Mouse (Mus musculus): ENCODE measurements at regions not wholly inside any gene's neighbourhood (a gene's known extent, or its start where the extent isn't known, plus 50 kb on each side); places are given as distances from the start of the nearest gene placed in this dataset.
"Not testable (repeated sequence)": the region's sequence is repeated elsewhere in the genome, so short reads cannot be mapped to it uniquely, and the experiment has no call there.

- Histone ChIP-seq H3K4me1 (ENCODE audit: insufficient read depth, low read length) (no peaks in the 10 kb centered on the region), H3K36me3 (ENCODE audit: insufficient read depth, low read length) (no peaks in the 10 kb centered on the region), H3K9ac (replicated peaks; ENCODE audit: low read length) (no peak overlapping the region), H3K4me2 (ENCODE audit: low read depth, low read length) (no peak overlapping the region), H3K27ac (no peak overlapping the region), H3K9me3 (ENCODE audit: low read length) (no peaks in the 10 kb centered on the region), H3K27me3 (ENCODE audit: insufficient read depth, low read length) (no peaks in the 10 kb centered on the region), H3K4me3 (ENCODE audit: low read length) (no peak overlapping the region)
- peak; percentile 84 for TF ChIP-seq CTCF (IDR thresholded peaks at IDR 0.05; ENCODE audit: low read depth)
- WGBS: 61% methylated on average over 13 of the region's 13 CpGs
- ATAC-seq (0 out of 2 replicates have a peak, but pooled peaks have one; percentile 47), DNase-seq (ENCODE audit: low spot score) (peak; percentile 76)
Measured at GRCm38 (mm10) chr4:101366905-101367679, 52.0 kb upstream of the Ak4 start.

GRCm38 (mm10) chr4:101365299-101365698 lies 53.8 kb upstream of the Ak4 start:
- no peaks in the 10 kb centered on the region for H3K4me1 ChIP-seq (ENCODE audit: insufficient read depth, low read length)
- H3K9ac ChIP-seq (replicated peaks; ENCODE audit: low read length): no peak overlapping the region
- no peak overlapping the region for H3K27ac ChIP-seq
- ATAC-seq: no peak
- no peak for TF ChIP-seq CTCF (IDR thresholded peaks at IDR 0.05; ENCODE audit: low read depth)
- H3K36me3 ChIP-seq (ENCODE audit: insufficient read depth, low read length): no peaks in the 10 kb centered on the region
- H3K27me3 ChIP-seq (ENCODE audit: insufficient read depth, low read length): no peaks in the 10 kb centered on the region
- WGBS: 88% methylated on average over 3 of the region's 3 CpGs
- no peak for DNase-seq (ENCODE audit: low spot score)
- no peak overlapping the region for H3K4me3 ChIP-seq (ENCODE audit: low read length)
- no peaks in the 10 kb centered on the region for H3K9me3 ChIP-seq (ENCODE audit: low read length)
- no peak overlapping the region for H3K4me2 ChIP-seq (ENCODE audit: low read depth, low read length)

DNA sequence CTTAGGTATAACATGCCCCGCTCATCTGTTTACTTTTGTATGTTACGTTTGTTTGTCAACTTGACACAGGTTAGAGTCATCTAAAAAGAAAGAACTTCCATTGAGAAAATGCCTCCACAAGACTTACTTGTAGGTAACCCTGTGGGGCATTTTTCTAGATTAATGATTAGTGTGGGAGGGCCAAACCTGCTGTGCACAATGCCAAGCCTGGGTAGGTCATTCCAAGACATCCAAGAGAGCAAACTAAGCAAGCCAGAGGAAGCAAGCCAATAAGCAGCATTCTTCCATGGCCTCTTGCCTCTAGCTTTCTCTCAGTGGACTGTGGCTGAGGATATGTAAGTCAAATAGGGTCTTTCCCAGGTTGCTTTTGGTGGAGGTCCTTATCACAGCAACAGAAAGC lies 54.4 kb upstream of the Ak4 start:
- Histone ChIP-seq H3K4me1 (ENCODE audit: insufficient read depth, low read length) (no peaks in the 10 kb centered on the region), H3K4me2 (ENCODE audit: low read depth, low read length) (no peak overlapping the region), H3K27me3 (ENCODE audit: insufficient read depth, low read length) (no peaks in the 10 kb centered on the region), H3K27ac (no peak overlapping the region), H3K36me3 (ENCODE audit: insufficient read depth, low read length) (no peaks in the 10 kb centered on the region), H3K4me3 (ENCODE audit: low read length) (no peak overlapping the region), H3K9ac (replicated peaks; ENCODE audit: low read length) (no peak overlapping the region), H3K9me3 (ENCODE audit: low read length) (no peaks in the 10 kb centered on the region)
- no peak for DNase-seq (ENCODE audit: low spot score)
- TF ChIP-seq CTCF (IDR thresholded peaks at IDR 0.05; ENCODE audit: low read depth): no peak
- 98% methylated on average over 2 of the region's 2 CpGs for whole genome bisulfite sequencing
- ATAC-seq: no peak

DNA sequence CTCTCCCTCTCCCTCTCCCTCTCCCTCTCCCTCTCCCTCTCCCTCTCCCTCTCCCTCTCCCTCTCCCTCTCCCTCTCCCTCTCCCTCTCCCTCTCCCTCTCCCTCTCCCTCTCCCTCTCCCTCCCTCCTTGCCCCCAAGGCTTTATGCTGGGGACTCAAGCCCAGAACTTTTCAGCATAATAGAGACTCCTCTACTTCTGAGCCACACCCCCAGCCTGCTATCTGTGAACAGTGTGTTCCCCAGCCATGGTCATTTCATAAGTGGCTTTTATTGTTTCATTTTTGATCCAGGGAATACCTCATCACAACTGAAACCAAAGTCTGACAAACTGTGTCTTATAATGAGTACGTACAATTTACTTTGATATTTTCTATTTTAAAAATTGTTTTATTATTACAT lies 55.8 kb upstream of the Ak4 start:
- not testable (repeated sequence) for DNase-seq (ENCODE audit: low spot score); H3K36me3 ChIP-seq (ENCODE audit: insufficient read depth, low read length); ATAC-seq; H3K9ac ChIP-seq (replicated peaks; ENCODE audit: low read length); H3K4me3 ChIP-seq (ENCODE audit: low read length); H3K4me2 ChIP-seq (ENCODE audit: low read depth, low read length); H3K27me3 ChIP-seq (ENCODE audit: insufficient read depth, low read length); H3K4me1 ChIP-seq (ENCODE audit: insufficient read depth, low read length); H3K9me3 ChIP-seq (ENCODE audit: low read length); H3K27ac ChIP-seq
- whole genome bisulfite sequencing: 97% methylated on average over 1 of the region's 1 CpGs

DNA sequence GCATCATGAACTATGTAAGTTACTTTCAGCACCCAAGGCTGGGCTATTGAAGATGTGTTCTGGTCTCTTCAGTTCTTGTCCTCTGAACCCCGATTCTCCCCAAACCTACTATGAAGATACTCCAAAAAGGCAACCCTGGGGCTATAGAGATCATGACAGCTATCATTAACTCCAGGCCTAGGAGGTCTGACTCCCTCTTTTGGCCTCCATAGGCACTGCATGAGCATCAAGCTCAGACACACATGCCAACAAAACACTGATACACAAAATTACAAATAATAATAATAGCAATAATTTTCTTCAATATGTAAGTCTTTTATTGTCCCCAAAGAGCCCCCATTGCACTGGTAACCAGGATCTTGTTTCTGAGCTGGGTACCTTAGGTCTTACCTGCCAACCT lies 57.3 kb upstream of the Ak4 start:
- Histone ChIP-seq H3K36me3 (ENCODE audit: insufficient read depth, low read length) (no peaks in the 10 kb centered on the region), H3K9me3 (ENCODE audit: low read length) (no peaks in the 10 kb centered on the region), H3K9ac (replicated peaks; ENCODE audit: low read length) (no peak overlapping the region), H3K4me1 (ENCODE audit: insufficient read depth, low read length) (no peaks in the 10 kb centered on the region; the same call in 1 of the 2 replicates), H3K4me3 (ENCODE audit: low read length) (no peak overlapping the region), H3K27ac (no peak overlapping the region), H3K27me3 (ENCODE audit: insufficient read depth, low read length) (no peaks in the 10 kb centered on the region), H3K4me2 (ENCODE audit: low read depth, low read length) (no peak overlapping the region)
- DNase-seq (ENCODE audit: low spot score): no peak
- WGBS: 100% methylated on average over 1 of the region's 1 CpGs
- no peak for ATAC-seq
- no peak for TF ChIP-seq CTCF (IDR thresholded peaks at IDR 0.05; ENCODE audit: low read depth)

DNA sequence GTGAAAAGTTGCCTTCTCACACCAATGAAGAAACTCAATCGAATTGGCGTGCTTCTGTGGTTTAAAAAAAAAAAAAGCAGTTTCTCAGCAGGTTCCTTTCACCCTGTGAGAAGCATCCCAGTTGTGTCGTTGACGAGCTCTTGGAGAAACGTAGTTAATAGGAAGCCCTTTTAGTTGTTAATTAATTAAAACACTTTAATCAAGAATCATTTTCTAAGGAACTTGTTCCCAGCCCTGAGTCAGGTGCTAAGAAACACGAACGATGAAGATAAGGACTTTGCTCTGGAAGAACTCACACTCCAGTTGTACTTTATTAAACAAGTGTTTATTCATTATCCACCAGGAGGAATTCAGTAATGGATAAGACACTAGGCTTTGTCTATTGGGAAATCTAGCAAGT lies 58.8 kb upstream of the Ak4 start:
- no peak for TF ChIP-seq CTCF (IDR thresholded peaks at IDR 0.05; ENCODE audit: low read depth)
- H3K4me3 ChIP-seq (ENCODE audit: low read length): no peak overlapping the region
- H3K4me1 ChIP-seq (ENCODE audit: insufficient read depth, low read length): no peaks in the 10 kb centered on the region; the same call in 1 of the 2 replicates
- H3K27ac ChIP-seq: no peak overlapping the region
- WGBS: 67% methylated on average over 7 of the region's 7 CpGs
- no peaks in the 10 kb centered on the region for H3K9me3 ChIP-seq (ENCODE audit: low read length)
- no peak overlapping the region for H3K9ac ChIP-seq (replicated peaks; ENCODE audit: low read length)
- no peaks in the 10 kb centered on the region for H3K36me3 ChIP-seq (ENCODE audit: insufficient read depth, low read length)
- DNase-seq (ENCODE audit: low spot score) (no peak), ATAC-seq (no peak)
- no peaks in the 10 kb centered on the region for H3K27me3 ChIP-seq (ENCODE audit: insufficient read depth, low read length)
- no peak overlapping the region for H3K4me2 ChIP-seq (ENCODE audit: low read depth, low read length)

DNA sequence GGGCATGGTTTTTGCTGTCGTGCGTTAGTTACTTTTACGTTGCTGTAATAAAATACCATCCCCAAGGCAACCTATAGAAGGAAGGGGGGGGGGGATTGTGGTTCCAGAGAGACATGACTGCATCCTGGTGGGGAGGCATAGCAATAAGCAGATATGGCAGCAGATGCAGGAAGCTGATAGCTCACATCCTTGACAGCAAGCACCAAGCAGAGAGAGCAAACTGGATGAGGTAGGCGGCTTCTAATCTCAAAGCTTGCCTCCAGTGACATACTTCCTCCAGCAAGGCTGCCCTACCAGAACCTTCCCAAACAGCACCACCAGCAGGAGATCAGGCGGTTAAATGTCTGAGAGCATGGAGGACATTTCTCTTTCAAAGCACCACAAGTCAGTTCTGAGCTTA lies 60.0 kb upstream of the Ak4 start:
- no peak overlapping the region for H3K9ac ChIP-seq (replicated peaks; ENCODE audit: low read length)
- DNase-seq (ENCODE audit: low spot score) (no peak), ATAC-seq (no peak)
- 94% methylated on average over 5 of the region's 5 CpGs for whole genome bisulfite sequencing
- no peaks in the 10 kb centered on the region for H3K36me3 ChIP-seq (ENCODE audit: insufficient read depth, low read length)
- TF ChIP-seq CTCF (IDR thresholded peaks at IDR 0.05; ENCODE audit: low read depth): no peak
- H3K9me3 ChIP-seq (ENCODE audit: low read length): no peaks in the 10 kb centered on the region
- no peaks in the 10 kb centered on the region for H3K27me3 ChIP-seq (ENCODE audit: insufficient read depth, low read length)
- no peak overlapping the region for H3K27ac ChIP-seq
- H3K4me1 ChIP-seq (ENCODE audit: insufficient read depth, low read length): peaks cover 3% of the 10 kb centered on the region; the same call in 1 of the 2 replicates
- no peak overlapping the region for H3K4me2 ChIP-seq (ENCODE audit: low read depth, low read length)
- H3K4me3 ChIP-seq (ENCODE audit: low read length): no peak overlapping the region
